Mouse (Mus musculus): ENCODE data around the gene Irx1. TPM values are rescaled to one million over a fixed set of nuclear protein-coding genes. Genes with fewer than 3 reads are reported as not detected.

The Irx1 gene
- polyA plus RNA-seq (2015; fragmentation: Nextera tagmentation; extraction: Ambion mirVana), result 8.5 and 8.7 TPM in 2 replicates

GRCm38 (mm10) chr13:71963356-71964351, at the start of gene Irx1:
Irx1 (minus strand) TSS chr13:71963723.
- Histone ChIP-seq H3K27me3 (peaks cover 42% of the 10 kb centered on the region), H3K4me2 (peak within 1 kb of the TSS; percentile 62), H3K4me1 (replicated peaks) (peaks cover 36% of the 10 kb centered on the region), H3K36me3 (no peaks in the 10 kb centered on the region), H3K9ac (peak within 1 kb of the TSS; percentile 67), H3K9me3 (no peaks in the 10 kb centered on the region), H3K27ac (replicated peaks) (peak within 1 kb of the TSS; percentile 79), H3K4me3 (peak within 1 kb of the TSS; percentile 46)
- ATAC-seq (ENCODE audit: low FRiP score, low read depth), result peak; percentile 83
- under 1% methylated on average over 80 of the region's 100 CpGs for WGBS

DNA sequence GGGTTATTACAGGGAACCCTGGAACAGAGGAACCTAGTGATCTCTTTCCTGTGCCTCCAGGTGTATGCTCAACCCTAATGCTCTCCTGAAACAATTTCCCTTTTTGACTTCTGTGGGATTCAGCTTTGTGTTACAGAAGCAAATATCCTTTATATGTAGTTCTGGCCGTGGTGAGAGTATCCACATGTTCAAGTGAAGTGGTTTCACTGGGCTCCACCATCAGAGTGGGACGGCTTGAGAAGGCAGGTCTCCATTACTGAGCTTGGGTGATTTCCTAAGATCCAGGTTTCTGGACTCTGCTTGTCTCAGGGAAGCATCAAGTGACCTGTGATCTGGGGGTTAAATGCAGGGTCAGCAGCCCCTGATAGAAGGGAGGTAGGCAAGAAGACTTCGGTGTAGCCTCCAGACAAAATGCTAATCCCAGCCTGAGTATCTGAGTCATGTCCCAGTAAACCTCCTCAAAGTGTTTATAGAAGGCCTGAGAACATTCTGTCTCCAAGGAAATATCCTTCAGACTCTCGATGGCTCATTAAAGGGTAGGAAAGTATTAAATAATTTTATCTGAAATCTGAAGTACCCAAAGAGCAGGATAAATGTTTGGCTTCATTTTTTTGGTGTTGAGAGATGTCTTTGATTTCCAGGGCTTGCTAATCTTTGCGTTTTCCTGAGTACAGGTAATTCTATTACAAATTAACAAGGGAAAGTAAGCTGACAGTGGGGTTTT, 16.6 kb upstream of the Irx1 start:
- Histone ChIP-seq H3K27ac (replicated peaks) (no peak overlapping the region), H3K36me3 (no peaks in the 10 kb centered on the region), H3K4me3 (no peak overlapping the region), H3K4me2 (no peak overlapping the region), H3K27me3 (0 out of 2 replicates have a peak, but pooled peaks cover 7% of the 10 kb centered on the region), H3K4me1 (replicated peaks) (no peaks in the 10 kb centered on the region), H3K9ac (no peak overlapping the region), H3K9me3 (no peaks in the 10 kb centered on the region)
- whole genome bisulfite sequencing, result 73% methylated on average over 5 of the region's 5 CpGs
- ATAC-seq (ENCODE audit: low FRiP score, low read depth), result no peak

DNA sequence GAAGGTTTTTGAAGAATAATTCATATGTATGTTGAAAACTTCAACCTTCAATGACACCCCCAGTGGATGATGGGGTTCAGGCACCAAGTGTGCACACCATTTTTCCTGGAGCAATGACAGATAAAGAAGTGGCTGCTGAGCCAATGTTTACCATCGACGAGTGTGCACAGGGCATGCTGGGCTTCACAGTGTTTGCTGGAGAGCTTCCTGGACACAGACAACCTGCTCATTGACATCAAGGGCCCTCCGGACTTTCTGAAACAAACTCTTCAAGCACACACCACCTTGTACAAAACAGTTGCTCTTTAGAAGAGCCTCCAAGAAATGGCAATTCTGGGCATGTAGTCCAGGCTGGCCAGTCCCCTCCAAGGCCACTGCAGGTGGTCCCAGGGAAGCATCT, 12.2 kb upstream of the Irx1 start:
- no peak overlapping the region for H3K4me3 ChIP-seq
- no peaks in the 10 kb centered on the region for H3K9me3 ChIP-seq
- H3K36me3 ChIP-seq, result no peaks in the 10 kb centered on the region
- H3K27ac ChIP-seq (replicated peaks), result no peak overlapping the region
- ATAC-seq (ENCODE audit: low FRiP score, low read depth), result no peak
- H3K27me3 ChIP-seq, result peaks cover 18% of the 10 kb centered on the region
- H3K4me2 ChIP-seq, result no peak overlapping the region
- 95% methylated on average over 3 of the region's 3 CpGs for WGBS
- no peaks in the 10 kb centered on the region for H3K4me1 ChIP-seq (replicated peaks)
- H3K9ac ChIP-seq, result no peak overlapping the region

GRCm38 (mm10) chr13:71968286-71968685, 4.8 kb upstream of the Irx1 start:
- peaks cover 20% of the 10 kb centered on the region for H3K4me1 ChIP-seq (replicated peaks)
- no peak overlapping the region for H3K9ac ChIP-seq
- 2% methylated on average over 6 of the region's 6 CpGs for WGBS
- H3K27me3 ChIP-seq, result peaks cover 65% of the 10 kb centered on the region
- H3K27ac ChIP-seq (replicated peaks), result no peak overlapping the region
- no peaks in the 10 kb centered on the region for H3K9me3 ChIP-seq
- ATAC-seq (ENCODE audit: low FRiP score, low read depth), result no peak
- H3K36me3 ChIP-seq, result no peaks in the 10 kb centered on the region
- H3K4me3 ChIP-seq, result no peak overlapping the region
- H3K4me2 ChIP-seq, result peak overlapping the region; percentile 18

DNA sequence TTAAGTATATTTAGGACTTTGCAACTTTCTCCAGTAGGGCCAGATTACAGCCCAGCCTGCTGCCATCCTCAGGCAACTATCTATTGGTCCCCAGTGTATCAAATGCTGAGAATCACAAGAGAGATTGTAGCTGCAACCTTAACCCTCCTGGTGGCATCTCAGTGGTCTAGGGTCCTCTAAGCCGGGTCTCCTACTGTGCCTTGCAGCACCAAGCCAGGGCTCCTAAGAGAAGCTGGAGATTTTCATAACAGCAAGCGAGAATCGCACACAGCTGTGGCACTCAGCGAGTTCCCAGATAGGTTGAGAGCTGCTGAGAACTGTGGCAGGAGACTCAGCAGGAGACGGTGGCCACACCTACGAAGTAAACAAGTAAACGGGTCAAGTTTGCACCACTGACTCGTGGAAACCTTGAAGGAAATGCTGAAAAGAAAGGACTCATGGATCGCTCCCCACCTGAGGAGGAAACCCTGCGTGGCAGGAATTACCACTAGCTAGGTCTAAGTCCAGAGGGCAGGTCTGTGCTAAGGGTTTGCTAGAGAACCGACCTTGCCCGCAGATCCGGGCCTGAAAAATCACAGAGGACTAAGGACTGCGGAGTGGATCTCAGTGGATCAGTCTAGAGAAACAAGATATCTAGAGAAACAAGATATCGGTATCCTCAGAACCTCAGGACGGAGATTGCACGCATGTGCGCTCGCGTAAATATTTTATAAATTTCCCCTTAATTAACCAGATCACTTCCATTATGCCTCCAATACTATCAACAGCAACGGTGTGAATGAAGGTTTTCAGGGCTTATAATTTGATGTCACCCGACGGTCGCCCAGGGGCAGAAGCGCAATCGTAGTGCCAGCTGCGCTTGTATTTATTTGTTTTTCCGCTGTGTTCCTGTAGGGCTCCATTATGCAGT, 4.1 kb upstream of the Irx1 start:
- H3K27me3 ChIP-seq, result peaks cover 65% of the 10 kb centered on the region
- H3K27ac ChIP-seq (replicated peaks), result no peak overlapping the region
- peaks cover 27% of the 10 kb centered on the region for H3K4me1 ChIP-seq (replicated peaks)
- H3K9me3 ChIP-seq, result no peaks in the 10 kb centered on the region
- no peaks in the 10 kb centered on the region for H3K36me3 ChIP-seq
- H3K4me3 ChIP-seq, result no peak overlapping the region
- no peak overlapping the region for H3K9ac ChIP-seq
- 3% methylated on average over 28 of the region's 28 CpGs for WGBS
- peak overlapping the region; percentile 18 for H3K4me2 ChIP-seq
- no peak for ATAC-seq (ENCODE audit: low FRiP score, low read depth)

DNA sequence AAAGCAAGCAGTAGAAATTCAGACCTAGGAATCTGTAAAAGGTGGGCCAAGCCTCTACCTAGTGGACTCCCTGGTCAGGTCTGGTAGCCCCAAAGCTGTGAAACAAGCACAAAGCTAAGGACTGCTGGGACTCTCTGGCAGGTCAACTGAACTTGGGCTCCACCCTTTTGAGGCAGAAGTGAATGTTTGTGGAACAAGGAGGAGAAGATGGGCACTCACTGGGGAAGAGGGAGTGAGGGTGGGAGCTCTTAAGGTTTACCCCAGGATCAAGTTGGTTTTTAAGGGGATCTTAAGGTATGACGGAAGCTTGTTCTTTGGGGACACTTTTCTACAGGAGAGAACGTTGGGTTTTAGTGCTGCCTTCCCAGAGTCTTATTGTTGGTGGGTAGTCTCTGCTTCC, 3.1 kb upstream of the Irx1 start:
- Histone ChIP-seq H3K9ac (no peak overlapping the region), H3K36me3 (no peaks in the 10 kb centered on the region), H3K27ac (replicated peaks) (no peak overlapping the region), H3K9me3 (no peaks in the 10 kb centered on the region), H3K27me3 (peaks cover 62% of the 10 kb centered on the region), H3K4me3 (no peak overlapping the region), H3K4me2 (no peak overlapping the region), H3K4me1 (replicated peaks) (peaks cover 27% of the 10 kb centered on the region)
- 26% methylated on average over 2 of the region's 2 CpGs for WGBS
- ATAC-seq (ENCODE audit: low FRiP score, low read depth), result no peak

GRCm38 (mm10) chr13:71964366-71964765, 843 bp upstream of the Irx1 start:
- no peak for ATAC-seq (ENCODE audit: low FRiP score, low read depth)
- H3K4me1 ChIP-seq (replicated peaks), result peaks cover 33% of the 10 kb centered on the region
- WGBS, result 2% methylated on average over 13 of the region's 13 CpGs

DNA sequence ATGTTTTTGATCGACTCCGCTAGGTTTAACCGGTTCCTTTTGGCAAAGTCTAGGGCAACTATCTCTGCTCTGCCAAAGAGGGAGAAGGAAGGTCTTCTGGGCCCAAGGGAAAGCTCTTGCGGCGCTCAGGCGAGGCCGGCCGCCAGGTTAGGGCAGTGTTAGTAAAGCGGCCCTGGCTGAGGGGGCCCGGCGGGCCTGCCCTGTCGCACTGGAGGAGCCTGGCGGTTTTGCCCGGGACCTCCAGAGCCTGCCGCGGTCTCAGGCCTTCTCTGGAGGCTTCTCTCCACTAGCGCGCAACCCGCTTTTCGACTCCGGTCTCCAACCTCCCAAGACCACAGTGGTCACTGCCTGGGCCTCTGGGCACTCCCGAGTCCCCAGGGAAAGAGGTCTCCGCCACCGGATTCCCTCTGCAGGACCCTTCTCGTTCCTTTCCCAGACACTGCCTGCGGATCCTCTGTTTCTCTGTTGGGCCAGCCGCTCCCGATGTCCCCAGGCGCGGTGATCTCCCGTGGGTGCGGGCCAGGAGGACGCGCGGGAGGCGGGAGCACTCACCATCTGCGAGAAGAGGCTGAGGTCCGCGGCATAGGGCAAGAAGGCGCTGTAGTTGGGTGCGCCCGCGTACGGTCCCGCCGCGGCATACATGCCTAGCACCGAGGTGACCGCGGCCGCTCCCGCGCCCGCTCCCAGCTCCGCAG, 715 bp downstream of the Irx1 start:
- ATAC-seq (ENCODE audit: low FRiP score, low read depth), result peak; percentile 13; the same call in 1 of the 2 replicates
- H3K27me3 ChIP-seq, result peaks cover 37% of the 10 kb centered on the region
- under 1% methylated on average over 54 of the region's 55 CpGs for WGBS
- H3K36me3 ChIP-seq, result no peaks in the 10 kb centered on the region
- peak overlapping the region; percentile 79 for H3K27ac ChIP-seq (replicated peaks)
- H3K4me2 ChIP-seq, result peak overlapping the region; percentile 62
- H3K9me3 ChIP-seq, result no peaks in the 10 kb centered on the region
- H3K9ac ChIP-seq, result peak overlapping the region; percentile 67
- peak overlapping the region; percentile 46 for H3K4me3 ChIP-seq
- peaks cover 29% of the 10 kb centered on the region for H3K4me1 ChIP-seq (replicated peaks)

More at GRCm38 (mm10) chr13:71964366-71964765, 843 bp upstream of the Irx1 start:
- Histone ChIP-seq H3K27ac (replicated peaks) (no peak overlapping the region), H3K4me2 (peak overlapping the region; percentile 62), H3K4me3 (peak overlapping the region; percentile 46; the same call in 1 of the 2 replicates), H3K9me3 (no peaks in the 10 kb centered on the region), H3K27me3 (peaks cover 43% of the 10 kb centered on the region), H3K9ac (no peak overlapping the region), H3K36me3 (no peaks in the 10 kb centered on the region)

DNA sequence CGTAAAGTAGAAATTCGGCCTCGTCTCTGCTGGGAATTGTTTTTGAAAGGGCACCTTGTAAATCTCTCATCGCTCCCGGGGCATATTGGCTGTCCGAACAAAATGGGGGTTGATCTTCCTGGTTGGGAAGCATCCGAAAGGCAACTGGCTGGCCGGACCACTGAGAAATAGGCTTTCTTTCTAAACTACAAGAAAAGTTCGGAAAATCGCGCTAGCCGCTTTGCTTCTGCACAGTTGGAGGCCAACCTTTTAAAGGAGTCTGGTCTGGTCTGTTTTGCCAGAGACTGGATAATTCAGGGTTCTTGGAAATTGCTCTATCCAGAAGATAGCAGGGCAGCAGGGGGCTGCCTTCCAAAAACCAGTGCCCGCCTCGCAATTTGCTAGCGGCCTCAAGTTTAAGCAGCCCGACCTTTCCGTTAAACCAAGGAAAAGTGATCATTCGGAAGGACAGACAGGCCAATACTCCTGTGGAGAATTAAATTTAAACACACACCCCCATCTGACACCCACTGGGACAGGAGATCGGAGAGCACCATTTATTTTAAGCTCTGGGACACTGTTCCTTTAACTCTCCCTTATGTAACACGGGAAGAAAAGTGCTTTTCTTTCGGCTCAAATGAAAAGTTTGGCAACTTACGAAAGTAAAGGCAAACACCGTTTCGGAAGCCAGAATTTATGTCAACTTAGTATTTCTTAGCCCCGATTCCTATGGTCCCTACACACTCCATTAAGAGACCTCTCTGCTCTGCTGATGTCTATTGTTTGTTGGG, 1.4 kb downstream of the Irx1 start:
- Histone ChIP-seq H3K36me3 (no peaks in the 10 kb centered on the region), H3K27me3 (peaks cover 35% of the 10 kb centered on the region), H3K4me3 (peak overlapping the region; percentile 46), H3K27ac (replicated peaks) (peak overlapping the region; percentile 79), H3K9ac (peak overlapping the region; percentile 67), H3K4me1 (replicated peaks) (peaks cover 27% of the 10 kb centered on the region), H3K9me3 (no peaks in the 10 kb centered on the region), H3K4me2 (peak overlapping the region; percentile 62)
- ATAC-seq (ENCODE audit: low FRiP score, low read depth), result no peak
- 1% methylated on average over 25 of the region's 25 CpGs for WGBS
